Mouse (Mus musculus) myocyte (in vitro differentiated cells): ENCODE results near the gene Gsc2.

Experiments used
- CEBPB ChIP-seq: IDR thresholded peaks from 2 replicates; pipeline ENCODE4 v1.6.1; 2011; ENCODE audit warnings: mild to moderate bottlenecking, moderate library complexity; ENCODE audit not compliant: poor library complexity, insufficient read depth, severe bottlenecking
- MAX ChIP-seq: IDR thresholded peaks from one replicate; pipeline ENCODE4 v1.6.1; 2011; ENCODE audit warnings: low read depth, mild to moderate bottlenecking, control low read depth
- POLR2A ChIP-seq: IDR thresholded peaks from one replicate; pipeline ENCODE4 v1.6.1; 2011; ENCODE audit warnings: low read depth, mild to moderate bottlenecking, control low read depth, moderate library complexity; ENCODE audit not compliant: insufficient read length
- TCF12 ChIP-seq: IDR thresholded peaks from one replicate; pipeline ENCODE4 v1.6.1; 2011; ENCODE audit warnings: mild to moderate bottlenecking, control low read depth; ENCODE audit not compliant: poor library complexity, insufficient read depth, severe bottlenecking

DNA sequence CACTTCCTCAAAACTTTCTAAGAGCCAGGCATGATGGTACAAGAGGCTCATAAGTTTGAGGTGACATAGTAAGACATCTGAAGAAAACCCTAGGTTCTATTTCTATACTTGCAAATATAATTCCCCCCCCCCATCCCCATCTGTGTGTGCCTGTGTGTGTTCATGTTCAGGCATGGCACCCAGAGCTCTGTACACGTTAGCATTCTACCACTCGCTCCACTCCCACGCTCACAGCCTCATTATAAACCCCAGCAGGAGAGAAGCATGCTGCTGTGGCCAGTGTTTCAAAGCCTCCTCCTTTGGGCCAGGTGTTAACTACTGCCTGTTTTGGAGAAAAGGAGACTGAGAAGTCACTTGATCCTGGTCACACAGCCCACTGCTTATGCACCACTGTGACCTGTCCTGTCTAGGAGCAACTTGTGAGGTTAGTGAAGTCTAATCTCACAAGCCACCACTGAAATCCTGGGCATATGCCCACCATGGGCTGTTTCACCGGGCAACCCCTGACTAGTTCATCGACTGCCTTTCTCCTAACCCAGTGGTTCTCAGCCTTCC, 17.1 kb upstream of the Gsc2 start:
- TF ChIP-seq MAX (no peak), TCF12 (no peak), POLR2A (no peak), CEBPB (no peak)
